Mouse (Mus musculus) heart, embryonic 13.5 days (tissue): ENCODE measurements at regions not wholly inside any gene's neighbourhood (a gene's known extent, or its start where the extent isn't known, plus 50 kb on each side); places are given as distances from the start of the nearest gene placed in this dataset.

Source experiments
- ATAC-seq: fragments of 200-750 bp; cut with Nextera tagmentation; 2 replicates; pipeline ENCODE4 v1.8.0; 2017; ENCODE audit warnings: moderate TSS enrichment; ENCODE audit not compliant: insufficient number of reproducible peaks, low FRiP score, low TSS enrichment; ENCODE audit errors: extremely low read depth
- H3K27ac ChIP-seq: fragments of 300-500 bp; sonication (generic); replicated peaks from 2 replicates; pipeline ENCODE4 v1.5.1; 2015; ENCODE audit warnings: moderate library complexity, mild to moderate bottlenecking, inconsistent platforms
- H3K27me3 ChIP-seq: fragments of 300-500 bp; sonication (generic); replicated peaks from 2 replicates; pipeline ENCODE4 v1.6.1; 2015; ENCODE audit warnings: mild to moderate bottlenecking, inconsistent platforms
- H3K36me3 ChIP-seq: fragments of 300-500 bp; sonication (generic); 2 replicates; pipeline ENCODE4 v1.6.1; 2015; ENCODE audit warnings: mild to moderate bottlenecking, inconsistent platforms
- H3K4me1 ChIP-seq: fragments of 300-500 bp; sonication (generic); 2 replicates; pipeline ENCODE4 v1.6.1; 2015; ENCODE audit warnings: inconsistent platforms
- H3K4me2 ChIP-seq: fragments of 300-500 bp; sonication (generic); 2 replicates; pipeline ENCODE4 v1.6.1; 2015; ENCODE audit warnings: inconsistent platforms, mild to moderate bottlenecking, moderate library complexity
- H3K4me3 ChIP-seq: fragments of 300-500 bp; sonication (generic); 2 replicates; pipeline ENCODE4 v1.5.1; 2015; ENCODE audit warnings: moderate library complexity, mild to moderate bottlenecking, inconsistent platforms
- H3K9ac ChIP-seq: fragments of 300-500 bp; sonication (generic); 2 replicates; pipeline ENCODE4 v1.6.1; 2015; ENCODE audit warnings: inconsistent platforms, mild to moderate bottlenecking, moderate library complexity
- H3K9me3 ChIP-seq: fragments of 300-500 bp; sonication (generic); 2 replicates; pipeline ENCODE4 v1.6.1; 2016; ENCODE audit warnings: inconsistent platforms
- WGBS: fragments of 180-500 bp; shearing (Covaris S2); methylation state at CpG from one replicate; pipeline ENCODE4 v1.1.7; 2015; ENCODE audit warnings: mixed read lengths; 5-methylcytosine and 5-hydroxymethylcytosine counted together

- ATAC-seq, result no peak
- Histone ChIP-seq H3K36me3 (no peaks in the 10 kb centered on the region), H3K27ac (no peak overlapping the region), H3K9ac (no peak overlapping the region), H3K4me1 (no peaks in the 10 kb centered on the region), H3K4me3 (no peak overlapping the region), H3K4me2 (no peak overlapping the region), H3K27me3 (peaks cover 12% of the 10 kb centered on the region; the same call in 1 of the 2 replicates), H3K9me3 (no peaks in the 10 kb centered on the region)
- 37% methylated on average over 2 of the region's 2 CpGs for WGBS
Observed at GRCm38 (mm10) chr4:153567329-153567973, 84.8 kb upstream of the Ajap1 start.

DNA sequence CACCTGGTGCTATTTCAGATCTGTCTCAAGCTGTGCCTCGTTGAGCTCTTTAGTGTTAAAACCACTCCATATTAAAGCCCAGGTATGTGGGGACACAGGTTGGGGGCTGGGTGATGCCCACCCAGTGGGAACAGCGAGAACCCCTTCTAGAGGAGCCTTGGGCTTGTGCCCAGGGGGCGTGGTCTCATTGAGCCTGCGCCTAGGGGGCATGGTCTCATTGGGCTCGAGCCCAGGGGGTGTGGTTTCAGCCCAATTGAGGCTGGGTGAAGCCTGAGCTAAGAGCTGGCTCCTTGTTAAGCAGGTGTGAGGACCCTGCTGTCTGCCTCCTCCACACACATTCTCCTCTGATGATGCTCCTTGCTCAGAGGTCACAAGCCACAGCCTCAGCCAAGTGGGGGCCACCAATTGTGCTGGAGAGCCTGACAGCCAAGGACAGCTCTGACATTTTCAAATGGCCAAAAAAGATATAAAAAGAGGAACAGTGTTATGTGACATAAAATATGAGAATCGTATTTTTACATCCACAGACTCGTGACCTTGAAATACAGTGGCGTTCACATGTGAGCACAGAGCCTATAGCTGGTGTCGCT, 90.7 kb upstream of the Ajap1 start:
- no peak overlapping the region for H3K4me3 ChIP-seq

GRCm38 (mm10) chr4:153593291-153593690, 110.7 kb upstream of the Ajap1 start:
- H3K27me3 ChIP-seq, result peaks cover 52% of the 10 kb centered on the region
- 32% methylated on average over 11 of the region's 11 CpGs for WGBS
- no peak for ATAC-seq
- no peak overlapping the region for H3K4me2 ChIP-seq
- no peaks in the 10 kb centered on the region for H3K4me1 ChIP-seq
- H3K27ac ChIP-seq, result no peak overlapping the region
- no peaks in the 10 kb centered on the region for H3K36me3 ChIP-seq
- H3K4me3 ChIP-seq, result no peak overlapping the region
- no peak overlapping the region for H3K9ac ChIP-seq
- no peaks in the 10 kb centered on the region for H3K9me3 ChIP-seq

More for the DNA sequence above, 90.7 kb upstream of the Ajap1 start:
- Histone ChIP-seq H3K9ac (no peak overlapping the region), H3K36me3 (no peaks in the 10 kb centered on the region), H3K27me3 (peaks cover 8% of the 10 kb centered on the region), H3K27ac (no peak overlapping the region), H3K9me3 (no peaks in the 10 kb centered on the region), H3K4me1 (no peaks in the 10 kb centered on the region), H3K4me2 (no peak overlapping the region)
- 54% methylated on average over 9 of the region's 9 CpGs for WGBS
- no peak for ATAC-seq

- H3K4me2 ChIP-seq, result no peak overlapping the region
- H3K9me3 ChIP-seq, result no peaks in the 10 kb centered on the region
- no peaks in the 10 kb centered on the region for H3K4me1 ChIP-seq
- ATAC-seq, result no peak
- H3K27ac ChIP-seq, result no peak overlapping the region
- no peak overlapping the region for H3K9ac ChIP-seq
- 37% methylated on average over 11 of the region's 11 CpGs for WGBS
- H3K36me3 ChIP-seq, result no peaks in the 10 kb centered on the region
- H3K27me3 ChIP-seq, result peaks cover 51% of the 10 kb centered on the region
- no peak overlapping the region for H3K4me3 ChIP-seq
Observed at GRCm38 (mm10) chr4:153599794-153600370, 117.3 kb upstream of the Ajap1 start.

- no peak for ATAC-seq
- Histone ChIP-seq H3K4me3 (no peak overlapping the region), H3K4me1 (no peaks in the 10 kb centered on the region), H3K27ac (no peak overlapping the region), H3K36me3 (no peaks in the 10 kb centered on the region), H3K9ac (no peak overlapping the region), H3K9me3 (no peaks in the 10 kb centered on the region), H3K27me3 (peaks cover 49% of the 10 kb centered on the region), H3K4me2 (no peak overlapping the region)
- 85% methylated on average over 4 of the region's 4 CpGs for WGBS
Observed at GRCm38 (mm10) chr4:153602496-153602895, 119.9 kb upstream of the Ajap1 start.

DNA sequence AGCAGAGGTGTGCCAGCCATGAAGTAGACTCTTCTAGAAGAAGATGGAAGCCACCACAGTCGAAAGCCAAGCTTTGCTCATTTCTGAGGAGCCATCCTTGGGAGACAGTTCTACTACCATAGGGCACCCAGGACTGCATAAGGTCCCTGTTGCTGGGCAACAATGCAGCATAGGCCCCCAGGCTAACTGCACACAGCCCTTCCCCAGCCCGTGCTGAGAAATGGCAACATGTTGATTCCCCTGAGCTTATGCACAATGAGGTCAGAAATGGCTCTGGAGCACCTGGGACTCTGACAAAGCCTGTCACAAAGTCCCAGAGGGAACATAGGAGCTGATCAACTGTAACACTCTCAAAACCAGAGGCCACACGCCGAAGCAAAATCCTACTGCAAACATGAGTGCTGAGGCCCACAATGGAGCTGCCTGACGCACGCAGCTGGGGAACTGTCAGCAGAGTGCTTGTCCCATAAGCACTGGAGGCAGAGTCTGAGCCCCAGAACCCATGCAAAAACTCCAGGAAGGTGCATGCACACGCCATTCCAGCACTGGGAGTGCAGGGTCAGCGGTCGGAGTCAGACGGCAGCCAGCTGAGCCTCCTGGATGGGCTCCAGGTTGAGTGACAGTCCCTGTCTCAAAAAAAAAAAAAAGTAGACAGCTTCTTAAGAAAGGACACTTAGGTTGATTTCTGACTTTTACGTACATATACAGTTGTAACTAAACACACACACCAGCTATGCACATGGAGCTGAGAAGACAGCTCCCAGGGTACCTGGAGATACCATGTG, 120.6 kb upstream of the Ajap1 start:
- WGBS, result 78% methylated on average over 11 of the region's 11 CpGs
- no peaks in the 10 kb centered on the region for H3K9me3 ChIP-seq
- H3K9ac ChIP-seq, result no peak overlapping the region
- H3K36me3 ChIP-seq, result no peaks in the 10 kb centered on the region
- peaks cover 46% of the 10 kb centered on the region for H3K27me3 ChIP-seq
- no peak for ATAC-seq
- no peak overlapping the region for H3K4me3 ChIP-seq
- H3K27ac ChIP-seq, result no peak overlapping the region
- no peak overlapping the region for H3K4me2 ChIP-seq
- H3K4me1 ChIP-seq, result no peaks in the 10 kb centered on the region

DNA sequence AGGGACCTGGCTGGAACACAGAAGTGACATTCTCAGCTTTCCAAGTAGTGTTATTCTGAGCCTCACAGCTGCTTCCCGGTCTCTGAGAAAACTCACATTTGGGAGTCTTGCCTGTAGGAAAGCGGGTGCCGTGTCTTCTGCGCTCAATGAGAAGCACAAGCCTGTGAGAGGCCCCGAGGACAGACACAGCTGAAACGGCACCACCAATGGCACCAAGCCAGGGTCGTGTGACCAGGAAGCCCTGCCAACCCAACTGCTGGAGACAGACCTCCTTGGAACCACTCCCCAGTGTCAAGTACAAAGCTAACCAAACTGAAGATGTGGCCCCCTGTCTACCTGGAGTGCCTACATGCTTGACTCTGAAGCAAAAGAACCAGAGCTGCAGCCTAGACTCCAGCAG, 121.3 kb upstream of the Ajap1 start:
- no peaks in the 10 kb centered on the region for H3K36me3 ChIP-seq
- H3K9ac ChIP-seq, result no peak overlapping the region
- H3K4me1 ChIP-seq, result no peaks in the 10 kb centered on the region
- 74% methylated on average over 7 of the region's 7 CpGs for WGBS
- no peak overlapping the region for H3K27ac ChIP-seq
- H3K9me3 ChIP-seq, result no peaks in the 10 kb centered on the region
- H3K4me2 ChIP-seq, result no peak overlapping the region
- H3K27me3 ChIP-seq, result peaks cover 45% of the 10 kb centered on the region
- no peak overlapping the region for H3K4me3 ChIP-seq
- ATAC-seq, result no peak

DNA sequence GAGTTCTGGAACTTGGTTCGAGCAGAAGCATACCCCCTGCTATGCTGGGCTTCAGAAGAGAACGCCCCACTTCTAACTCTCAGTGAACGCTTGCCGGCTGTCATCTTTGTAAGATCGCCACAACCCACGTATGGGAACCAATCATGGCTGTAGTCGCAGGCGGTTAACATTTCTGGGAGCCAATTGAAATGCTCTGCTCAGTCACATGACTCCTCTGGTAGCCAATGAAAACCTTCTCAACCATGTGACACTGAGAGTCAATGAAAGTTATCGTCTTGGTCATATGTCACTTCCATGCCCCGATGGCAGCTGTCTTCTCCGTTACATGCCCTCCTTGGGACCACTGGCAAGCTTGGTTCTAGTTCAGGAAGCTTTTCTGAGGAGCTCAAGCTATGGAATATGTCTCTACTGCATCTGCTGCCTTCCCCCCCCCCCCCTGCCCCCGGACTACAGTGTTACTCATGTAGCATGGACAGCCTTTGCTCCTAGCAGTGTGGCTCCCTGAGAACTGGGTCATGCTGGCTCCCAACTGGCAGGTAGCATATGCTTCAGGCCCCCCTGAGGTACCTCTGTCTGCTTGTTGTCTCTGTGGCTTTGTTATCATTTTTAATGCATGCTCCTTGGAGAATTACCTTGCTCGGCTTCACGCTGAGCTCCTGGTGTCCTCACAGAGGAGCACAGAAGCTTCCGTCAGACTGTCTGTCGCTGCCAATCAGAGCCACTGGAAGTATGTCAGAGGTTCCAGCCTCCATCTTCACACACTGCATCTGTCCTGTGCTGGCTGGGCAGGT, 122.3 kb upstream of the Ajap1 start:
- Histone ChIP-seq H3K36me3 (no peaks in the 10 kb centered on the region), H3K4me1 (no peaks in the 10 kb centered on the region), H3K9me3 (no peaks in the 10 kb centered on the region), H3K4me2 (no peak overlapping the region), H3K27ac (no peak overlapping the region), H3K27me3 (peaks cover 36% of the 10 kb centered on the region), H3K9ac (no peak overlapping the region), H3K4me3 (no peak overlapping the region)
- ATAC-seq, result no peak; the same call in 1 of the 2 replicates
- WGBS, result 81% methylated on average over 16 of the region's 16 CpGs

DNA sequence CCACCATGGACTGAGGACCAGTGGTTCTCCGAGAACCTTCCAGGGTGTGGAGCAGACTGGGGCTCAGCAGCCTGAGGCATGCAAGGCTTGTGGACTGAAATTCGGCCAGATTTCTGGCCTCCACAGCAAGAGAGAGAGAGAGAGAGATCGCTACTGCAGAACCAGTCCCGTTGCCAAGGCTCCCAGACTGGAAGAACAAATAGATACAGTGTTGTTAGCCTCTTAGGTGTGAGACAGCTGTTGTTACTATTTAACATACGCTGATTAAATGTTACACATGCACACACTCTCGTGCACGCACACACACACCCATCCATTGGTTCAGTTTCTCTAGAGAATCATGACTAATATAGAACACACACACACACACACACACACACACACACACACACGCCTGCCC, 133.4 kb upstream of the Ajap1 start:
- no peak for ATAC-seq
- H3K4me3 ChIP-seq, result no peak overlapping the region
- 73% methylated on average over 8 of the region's 8 CpGs for WGBS

GRCm38 (mm10) chr4:153616938-153617337, 134.3 kb upstream of the Ajap1 start:
- Histone ChIP-seq H3K4me3 (no peak overlapping the region), H3K9me3 (no peaks in the 10 kb centered on the region), H3K27me3 (peaks cover 3% of the 10 kb centered on the region; the same call in 1 of the 2 replicates), H3K36me3 (no peaks in the 10 kb centered on the region), H3K4me1 (no peaks in the 10 kb centered on the region), H3K9ac (no peak overlapping the region), H3K4me2 (no peak overlapping the region), H3K27ac (no peak overlapping the region)
- WGBS, result 70% methylated on average over 6 of the region's 6 CpGs
- no peak for ATAC-seq

More for the DNA sequence above, 133.4 kb upstream of the Ajap1 start:
- Histone ChIP-seq H3K9me3 (0 out of 2 replicates have a peak, but pooled peaks cover 3% of the 10 kb centered on the region), H3K9ac (no peak overlapping the region), H3K4me2 (no peak overlapping the region), H3K36me3 (no peaks in the 10 kb centered on the region), H3K27me3 (no peaks in the 10 kb centered on the region; the same call in 1 of the 2 replicates), H3K4me1 (no peaks in the 10 kb centered on the region), H3K27ac (no peak overlapping the region)

- Histone ChIP-seq H3K27me3 (peaks cover 8% of the 10 kb centered on the region; the same call in 1 of the 2 replicates), H3K36me3 (no peaks in the 10 kb centered on the region), H3K27ac (no peak overlapping the region), H3K9ac (no peak overlapping the region), H3K4me3 (no peak overlapping the region), H3K4me1 (no peaks in the 10 kb centered on the region), H3K4me2 (no peak overlapping the region), H3K9me3 (no peaks in the 10 kb centered on the region)
- 74% methylated on average over 5 of the region's 5 CpGs for WGBS
- no peak for ATAC-seq
Observed at GRCm38 (mm10) chr4:153620871-153621270, 138.3 kb upstream of the Ajap1 start.
